Mouse (Mus musculus) right cerebral cortex, adult 18-20 months (tissue): ENCODE data around the gene Nos1.

Source experiments
- DNase-seq: peaks from one replicate; pipeline ENCODE4 v3.0.0; 2022; ENCODE audit warnings: mixed read lengths

Gene Nos1

GRCm38 (mm10) chr5:118008344-118008743, 227.5 kb downstream of the Nos1 start:
- DNase-seq, result no peak
